Mouse (Mus musculus) CD4-positive, CD25-positive, alpha-beta regulatory T cell, adult 9 weeks (primary cell): Measurements from ENCODE around the gene Cdk6. TPM values are rescaled to one million over a fixed set of nuclear protein-coding genes. Genes with fewer than 3 reads are reported as not detected.

Source experiments
- polyA plus RNA-seq: library from polyadenylated mRNA; unstranded; fragments of 100-300 nt; shearing (Covaris generic); gene quantifications from one replicate; pipeline ENCODE4 v1.2.1, GENCODE M21; 2017

The Cdk6 gene
- 9.3 TPM for polyA plus RNA-seq

GRCm38 (mm10) chr5:3341111-3341911 lies at the start of gene Cdk6:
Gene Cdk6, plus strand, starts transcription at chr5:3341485.

DNA sequence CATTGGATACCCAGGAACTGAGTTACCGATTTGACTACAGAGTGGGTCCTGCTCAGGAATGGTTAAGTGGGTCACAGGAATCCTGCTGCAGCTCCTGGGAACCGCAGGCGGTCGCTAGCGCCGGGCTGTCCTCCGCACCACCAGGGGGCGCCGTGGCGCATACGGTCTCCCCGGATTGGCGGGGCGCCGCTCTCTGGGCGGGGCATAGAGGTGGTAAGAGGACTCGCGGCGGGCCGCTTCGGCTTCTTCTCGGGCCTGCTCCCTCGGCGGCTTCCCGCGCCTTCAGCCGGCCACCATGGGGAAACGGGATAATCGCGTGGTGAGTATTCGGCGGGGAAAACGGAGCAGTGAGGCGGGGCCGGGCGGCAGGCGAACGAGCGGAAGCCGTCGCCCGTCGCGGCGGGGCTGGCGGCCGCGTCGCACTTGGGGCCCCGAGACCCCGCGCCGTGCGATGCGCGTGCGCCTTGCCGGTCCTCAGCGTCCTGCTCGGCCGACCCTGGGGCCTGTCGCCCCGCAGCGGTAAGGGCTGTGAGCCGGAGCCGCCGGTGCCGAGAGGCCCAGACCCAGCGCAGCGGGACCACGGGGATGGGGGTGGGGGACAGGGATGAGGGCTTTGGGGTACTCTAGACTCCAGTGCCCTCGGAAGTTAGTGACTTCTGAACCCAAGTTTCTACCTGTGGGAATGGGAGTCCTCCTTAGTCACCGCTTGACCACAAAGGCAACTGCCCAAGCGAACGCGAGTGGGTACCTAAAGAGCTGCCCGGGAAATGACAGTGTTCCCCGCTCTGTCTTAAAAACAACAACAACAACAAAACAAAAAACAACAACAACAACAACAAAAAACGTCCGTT lies 202.6 kb downstream of the Cdk6 start, which contains the start of gene Fam133b:
Gene Fam133b, plus strand, starts transcription at position 205 of the 851 bp plus-strand sequence.

GRCm38 (mm10) chr5:3571266-3571665 lies 230.0 kb downstream of the Cdk6 start, which contains the start of gene 1700109H08Rik:
Gene 1700109H08Rik, plus strand, starts transcription at chr5:3571566.

Other genes with a start within 250 kb of the Cdk6 start
- 40.9 TPM for gene Fam133b, start 202.3 kb downstream of the Cdk6 start, polyA plus RNA-seq
- 10.3 TPM for gene 1700109H08Rik, start 230.1 kb downstream of the Cdk6 start, polyA plus RNA-seq